Mouse (Mus musculus): ENCODE results near the gene Zfp69. TPM values are rescaled to one million over a fixed set of nuclear protein-coding genes. Genes with fewer than 3 reads are reported as not detected.

The Zfp69 gene
- polyA plus RNA-seq, 1 experiment: not detected

- H3K27ac ChIP-seq (ENCODE audit: insufficient read depth, low read depth, low read length): 0 out of 2 replicates have a peak overlapping the region, but pooled peaks have one; percentile 4
- TF ChIP-seq CTCF (IDR thresholded peaks at IDR 0.05; ENCODE audit: insufficient read depth, low read depth, low read length) (no peak), POLR2A (IDR thresholded peaks at IDR 0.05; ENCODE audit: insufficient read depth, low read depth, low read length) (no peak)
- 63% methylated on average over 11 of the region's 11 CpGs for WGBS
Measured at GRCm38 (mm10) chr4:120974711-120975427, 23.4 kb upstream of the Zfp69 start.

GRCm38 (mm10) chr4:120971842-120972241 lies 20.3 kb upstream of the Zfp69 start:
- Histone ChIP-seq H3K27ac (ENCODE audit: insufficient read depth, low read depth, low read length) (no peak overlapping the region), H3K4me1 (ENCODE audit: control insufficient read depth, insufficient read depth, low read length) (peaks cover 3% of the 10 kb centered on the region; the same call in 1 of the 2 replicates), H3K4me3 (ENCODE audit: insufficient read depth, low read depth, low read length) (no peak overlapping the region)
- no peak for TF ChIP-seq POLR2A (IDR thresholded peaks at IDR 0.05; ENCODE audit: insufficient read depth, low read depth, low read length)
- TF ChIP-seq CTCF (IDR thresholded peaks at IDR 0.05; ENCODE audit: insufficient read depth, low read depth, low read length): no peak
- 91% methylated on average over 8 of the region's 8 CpGs for WGBS

More at GRCm38 (mm10) chr4:120974711-120975427, 23.4 kb upstream of the Zfp69 start:
- H3K4me3 ChIP-seq (ENCODE audit: insufficient read depth, low read depth, low read length): no peak overlapping the region
- no peaks in the 10 kb centered on the region for H3K4me1 ChIP-seq (ENCODE audit: control insufficient read depth, insufficient read depth, low read length)

- no peak overlapping the region for H3K27ac ChIP-seq (ENCODE audit: insufficient read depth, low read depth, low read length)
- H3K4me1 ChIP-seq (ENCODE audit: control insufficient read depth, insufficient read depth, low read length): peaks cover 3% of the 10 kb centered on the region; the same call in 1 of the 2 replicates
- no peak overlapping the region for H3K4me3 ChIP-seq (ENCODE audit: insufficient read depth, low read depth, low read length)
- TF ChIP-seq POLR2A (IDR thresholded peaks at IDR 0.05; ENCODE audit: insufficient read depth, low read depth, low read length): no peak
- peak; percentile 31; the same call in 1 of the 2 replicates for TF ChIP-seq CTCF (IDR thresholded peaks at IDR 0.05; ENCODE audit: insufficient read depth, low read depth, low read length)
- WGBS: 83% methylated on average over 5 of the region's 5 CpGs
Measured at GRCm38 (mm10) chr4:120969382-120970146, 18.1 kb upstream of the Zfp69 start.

GRCm38 (mm10) chr4:120968486-120968885 lies 17.0 kb upstream of the Zfp69 start:
- WGBS: 87% methylated on average over 9 of the region's 9 CpGs
- H3K4me1 ChIP-seq (ENCODE audit: control insufficient read depth, insufficient read depth, low read length): peaks cover 3% of the 10 kb centered on the region; the same call in 1 of the 2 replicates
- no peak overlapping the region for H3K27ac ChIP-seq (ENCODE audit: insufficient read depth, low read depth, low read length)
- TF ChIP-seq POLR2A (IDR thresholded peaks at IDR 0.05; ENCODE audit: insufficient read depth, low read depth, low read length): no peak
- H3K4me3 ChIP-seq (ENCODE audit: insufficient read depth, low read depth, low read length): no peak overlapping the region

GRCm38 (mm10) chr4:120955586-120955985 lies 4.1 kb upstream of the Zfp69 start:
- WGBS: 100% methylated on average over 1 of the region's 1 CpGs
- no peak overlapping the region for H3K4me3 ChIP-seq (ENCODE audit: insufficient read depth, low read depth, low read length)
- H3K27ac ChIP-seq (ENCODE audit: insufficient read depth, low read depth, low read length): no peak overlapping the region
- TF ChIP-seq CTCF (IDR thresholded peaks at IDR 0.05; ENCODE audit: insufficient read depth, low read depth, low read length) (no peak), POLR2A (IDR thresholded peaks at IDR 0.05; ENCODE audit: insufficient read depth, low read depth, low read length) (no peak)
- no peaks in the 10 kb centered on the region for H3K4me1 ChIP-seq (ENCODE audit: control insufficient read depth, insufficient read depth, low read length)

GRCm38 (mm10) chr4:120953667-120954066 lies 2.2 kb upstream of the Zfp69 start:
- 68% methylated on average over 1 of the region's 1 CpGs for WGBS
- TF ChIP-seq POLR2A (IDR thresholded peaks at IDR 0.05; ENCODE audit: insufficient read depth, low read depth, low read length) (no peak), CTCF (IDR thresholded peaks at IDR 0.05; ENCODE audit: insufficient read depth, low read depth, low read length) (no peak)
- Histone ChIP-seq H3K4me1 (ENCODE audit: control insufficient read depth, insufficient read depth, low read length) (no peaks in the 10 kb centered on the region), H3K4me3 (ENCODE audit: insufficient read depth, low read depth, low read length) (no peak overlapping the region), H3K27ac (ENCODE audit: insufficient read depth, low read depth, low read length) (no peak overlapping the region)

GRCm38 (mm10) chr4:120953038-120953437 lies 1.5 kb upstream of the Zfp69 start:
- no peak for TF ChIP-seq CTCF (IDR thresholded peaks at IDR 0.05; ENCODE audit: insufficient read depth, low read depth, low read length)
- no peak for TF ChIP-seq POLR2A (IDR thresholded peaks at IDR 0.05; ENCODE audit: insufficient read depth, low read depth, low read length)
- Histone ChIP-seq H3K4me3 (ENCODE audit: insufficient read depth, low read depth, low read length) (no peak overlapping the region), H3K27ac (ENCODE audit: insufficient read depth, low read depth, low read length) (no peak overlapping the region), H3K4me1 (ENCODE audit: control insufficient read depth, insufficient read depth, low read length) (no peaks in the 10 kb centered on the region)
- 82% methylated on average over 4 of the region's 4 CpGs for WGBS

GRCm38 (mm10) chr4:120952163-120952562 lies 664 bp upstream of the Zfp69 start:
- H3K4me1 ChIP-seq (ENCODE audit: control insufficient read depth, insufficient read depth, low read length): no peaks in the 10 kb centered on the region
- H3K27ac ChIP-seq (ENCODE audit: insufficient read depth, low read depth, low read length): no peak overlapping the region
- WGBS: 24% methylated on average over 6 of the region's 6 CpGs
- no peak overlapping the region; the same call in 1 of the 2 replicates for H3K4me3 ChIP-seq (ENCODE audit: insufficient read depth, low read depth, low read length)
- TF ChIP-seq POLR2A (IDR thresholded peaks at IDR 0.05; ENCODE audit: insufficient read depth, low read depth, low read length): no peak

- H3K4me1 ChIP-seq (ENCODE audit: control insufficient read depth, insufficient read depth, low read length): no peaks in the 10 kb centered on the region
- 4% methylated on average over 20 of the region's 20 CpGs for WGBS
- peak overlapping the region; percentile 88 for H3K4me3 ChIP-seq (ENCODE audit: insufficient read depth, low read depth, low read length)
- no peak overlapping the region for H3K27ac ChIP-seq (ENCODE audit: insufficient read depth, low read depth, low read length)
- TF ChIP-seq CTCF (IDR thresholded peaks at IDR 0.05; ENCODE audit: insufficient read depth, low read depth, low read length) (no peak), POLR2A (IDR thresholded peaks at IDR 0.05; ENCODE audit: insufficient read depth, low read depth, low read length) (no peak)
Measured at GRCm38 (mm10) chr4:120950763-120951427, 604 bp downstream of the Zfp69 start.
